Mouse (Mus musculus): Measurements from ENCODE around the gene Susd3. TPM values are rescaled to one million over a fixed set of nuclear protein-coding genes. Genes with fewer than 3 reads are reported as not detected.

Susd3 gene
- polyA plus RNA-seq, 1 experiment from 2014 or later: 1.2 TPM

DNA sequence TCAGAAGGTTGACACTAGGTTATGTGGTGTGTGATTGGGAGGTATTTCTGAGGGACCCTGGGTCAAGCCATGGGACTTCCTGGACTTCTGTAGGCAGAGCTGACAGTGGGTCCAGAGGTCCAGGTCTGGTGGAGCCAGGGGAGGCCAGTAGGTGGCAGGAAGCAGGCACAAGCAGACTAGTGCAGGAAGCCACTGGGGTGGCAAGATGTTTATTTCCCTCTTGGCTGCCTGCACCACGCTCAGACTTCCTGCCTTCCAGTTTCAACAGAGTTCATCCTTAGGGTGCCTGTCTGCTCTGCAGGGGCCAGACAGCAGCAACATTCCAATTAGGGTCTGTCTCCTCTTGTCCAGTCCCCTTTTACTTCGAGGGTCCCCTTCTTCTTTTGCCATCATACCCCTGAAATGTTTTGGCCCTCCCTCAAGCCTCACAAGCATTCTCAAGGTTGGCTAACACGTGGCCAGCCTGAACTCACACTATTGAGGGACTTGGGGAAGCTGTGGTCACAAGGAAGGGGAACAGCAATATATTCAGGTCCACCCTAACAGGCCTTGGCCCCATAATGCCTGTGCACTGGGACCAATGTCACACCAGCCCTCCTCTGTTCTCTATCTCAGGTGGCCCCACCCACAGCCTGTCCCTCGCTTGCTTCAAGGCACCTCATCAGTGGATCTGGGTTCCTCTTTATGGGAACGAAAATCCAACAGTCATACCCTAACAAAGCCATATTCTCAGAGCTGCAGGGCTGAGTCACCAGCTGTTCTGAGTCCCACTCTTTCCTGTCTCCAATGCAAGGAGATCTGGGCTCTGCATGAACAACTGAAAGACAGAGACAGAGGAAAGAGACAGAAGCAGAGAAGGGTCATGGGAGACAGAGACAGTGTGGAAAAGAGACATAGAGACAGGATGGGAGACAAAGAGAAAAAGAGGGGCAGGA lies 23.6 kb upstream of the Susd3 start:
- ATAC-seq (ENCODE audit: insufficient number of reproducible peaks, low FRiP score, low TSS enrichment, low read depth) (no peak), DNase-seq (ENCODE audit: low spot score) (no peak)
- Histone ChIP-seq H3K9ac (ENCODE audit: low read length) (no peak overlapping the region), H3K4me3 (ENCODE audit: low read depth, low read length) (no peak overlapping the region), H3K27ac (replicated peaks; ENCODE audit: low read depth, low read length) (no peak overlapping the region), H3K9me3 (ENCODE audit: control insufficient read depth, low read length) (no peaks in the 10 kb centered on the region), H3K4me1 (ENCODE audit: control insufficient read depth, insufficient read depth, low read length) (no peaks in the 10 kb centered on the region), H3K36me3 (ENCODE audit: control insufficient read depth, insufficient read depth, low read length) (no peaks in the 10 kb centered on the region), H3K27me3 (ENCODE audit: control insufficient read depth, insufficient read depth, low read length) (no peaks in the 10 kb centered on the region), H3K4me2 (ENCODE audit: low read depth, severe bottlenecking) (no peak overlapping the region)
- WGBS: 60% methylated on average over 5 of the region's 5 CpGs

DNA sequence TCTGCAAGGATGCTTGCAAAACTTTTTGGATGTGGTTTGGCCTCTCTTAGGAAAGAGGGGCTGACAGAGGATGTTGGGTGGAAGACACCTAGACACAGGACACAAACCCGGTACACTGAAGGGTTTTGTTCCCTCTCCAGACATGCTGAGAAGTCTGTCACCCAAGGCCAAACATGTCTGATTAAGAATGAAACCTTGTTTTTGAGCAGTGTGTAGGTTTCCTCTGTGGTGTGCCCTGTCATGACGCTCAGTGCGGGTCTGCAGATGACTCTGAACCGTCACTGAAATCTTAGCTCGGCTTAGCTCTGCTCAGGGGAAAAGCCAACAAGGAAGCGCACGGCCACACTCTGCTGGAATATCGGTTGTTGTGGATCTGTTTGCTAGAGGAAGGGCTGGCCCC lies 22.0 kb upstream of the Susd3 start:
- no peaks in the 10 kb centered on the region for H3K36me3 ChIP-seq (ENCODE audit: control insufficient read depth, insufficient read depth, low read length)
- no peak overlapping the region for H3K4me2 ChIP-seq (ENCODE audit: low read depth, severe bottlenecking)
- no peak overlapping the region for H3K27ac ChIP-seq (replicated peaks; ENCODE audit: low read depth, low read length)
- DNase-seq (ENCODE audit: low spot score) (no peak), ATAC-seq (ENCODE audit: insufficient number of reproducible peaks, low FRiP score, low TSS enrichment, low read depth) (no peak)
- H3K9me3 ChIP-seq (ENCODE audit: control insufficient read depth, low read length): no peaks in the 10 kb centered on the region
- no peak overlapping the region for H3K9ac ChIP-seq (ENCODE audit: low read length)
- no peak overlapping the region for H3K4me3 ChIP-seq (ENCODE audit: low read depth, low read length)
- WGBS: 89% methylated on average over 8 of the region's 8 CpGs
- no peaks in the 10 kb centered on the region for H3K4me1 ChIP-seq (ENCODE audit: control insufficient read depth, insufficient read depth, low read length)
- H3K27me3 ChIP-seq (ENCODE audit: control insufficient read depth, insufficient read depth, low read length): no peaks in the 10 kb centered on the region

DNA sequence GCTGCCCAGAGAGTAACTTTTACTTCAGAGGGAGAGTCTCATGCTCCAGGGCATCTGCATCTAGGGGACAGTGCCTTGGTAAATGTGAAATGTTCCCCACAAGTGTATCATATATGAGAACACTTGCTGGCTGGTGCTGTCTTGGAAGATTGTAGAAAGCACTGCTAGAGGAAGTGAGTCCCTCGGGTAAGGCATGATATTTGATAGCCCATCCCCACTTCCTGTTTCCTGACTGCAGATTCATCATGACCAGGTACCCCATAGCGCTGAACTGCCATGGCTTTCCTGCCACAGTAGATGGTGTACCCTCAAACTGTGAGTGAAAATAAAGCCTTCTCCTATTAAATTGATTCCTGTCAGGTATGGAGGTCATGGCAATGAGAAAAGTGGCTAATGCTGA lies 19.1 kb upstream of the Susd3 start:
- Histone ChIP-seq H3K4me1 (ENCODE audit: control insufficient read depth, insufficient read depth, low read length) (no peaks in the 10 kb centered on the region), H3K4me2 (ENCODE audit: low read depth, severe bottlenecking) (no peak overlapping the region), H3K9me3 (ENCODE audit: control insufficient read depth, low read length) (no peaks in the 10 kb centered on the region), H3K36me3 (ENCODE audit: control insufficient read depth, insufficient read depth, low read length) (no peaks in the 10 kb centered on the region), H3K9ac (ENCODE audit: low read length) (no peak overlapping the region), H3K27me3 (ENCODE audit: control insufficient read depth, insufficient read depth, low read length) (no peaks in the 10 kb centered on the region), H3K27ac (replicated peaks; ENCODE audit: low read depth, low read length) (no peak overlapping the region), H3K4me3 (ENCODE audit: low read depth, low read length) (no peak overlapping the region)
- ATAC-seq (ENCODE audit: insufficient number of reproducible peaks, low FRiP score, low TSS enrichment, low read depth): no peak
- WGBS: 56% methylated on average over 2 of the region's 2 CpGs
- DNase-seq (ENCODE audit: low spot score): no peak

DNA sequence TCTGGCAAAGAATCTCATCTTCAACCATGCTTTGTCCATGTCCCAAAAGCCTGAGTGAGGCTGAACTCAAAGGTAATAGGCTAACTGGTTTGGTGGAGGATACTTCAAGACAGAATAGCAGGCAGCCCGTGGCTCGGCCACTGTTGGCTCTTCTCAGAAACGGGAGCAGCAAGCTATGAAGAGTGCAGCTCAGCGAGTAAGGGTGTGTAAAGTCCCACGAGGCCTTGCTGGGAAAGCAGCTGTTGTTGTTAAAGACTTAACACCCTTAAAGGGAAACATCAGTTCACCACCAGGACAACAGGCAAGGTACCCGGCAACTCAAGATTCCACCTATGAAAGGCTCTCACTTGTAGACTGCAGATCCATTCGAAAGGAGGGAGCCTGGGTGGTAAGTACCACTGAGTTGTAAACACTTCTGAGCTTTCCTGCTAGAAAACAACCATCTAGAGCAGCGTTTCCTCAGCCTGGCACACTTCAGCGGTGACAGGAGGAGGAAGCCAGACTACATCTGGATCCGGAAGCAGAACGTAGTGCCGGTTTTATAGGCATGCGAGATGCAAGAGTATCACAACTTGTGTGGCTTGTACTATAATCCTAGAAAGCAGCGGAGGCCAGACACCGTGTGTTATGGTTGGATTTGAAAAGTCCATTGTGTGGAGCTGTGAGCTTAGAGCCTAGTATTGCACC lies 11.7 kb upstream of the Susd3 start:
- Histone ChIP-seq H3K27ac (replicated peaks; ENCODE audit: low read depth, low read length) (no peak overlapping the region), H3K4me3 (ENCODE audit: low read depth, low read length) (no peak overlapping the region), H3K4me2 (ENCODE audit: low read depth, severe bottlenecking) (no peak overlapping the region), H3K27me3 (ENCODE audit: control insufficient read depth, insufficient read depth, low read length) (no peaks in the 10 kb centered on the region), H3K36me3 (ENCODE audit: control insufficient read depth, insufficient read depth, low read length) (no peaks in the 10 kb centered on the region), H3K9ac (ENCODE audit: low read length) (no peak overlapping the region), H3K9me3 (ENCODE audit: control insufficient read depth, low read length) (no peaks in the 10 kb centered on the region), H3K4me1 (ENCODE audit: control insufficient read depth, insufficient read depth, low read length) (no peaks in the 10 kb centered on the region)
- WGBS: 71% methylated on average over 15 of the region's 15 CpGs
- DNase-seq (ENCODE audit: low spot score): no peak
- ATAC-seq (ENCODE audit: insufficient number of reproducible peaks, low FRiP score, low TSS enrichment, low read depth): no peak

DNA sequence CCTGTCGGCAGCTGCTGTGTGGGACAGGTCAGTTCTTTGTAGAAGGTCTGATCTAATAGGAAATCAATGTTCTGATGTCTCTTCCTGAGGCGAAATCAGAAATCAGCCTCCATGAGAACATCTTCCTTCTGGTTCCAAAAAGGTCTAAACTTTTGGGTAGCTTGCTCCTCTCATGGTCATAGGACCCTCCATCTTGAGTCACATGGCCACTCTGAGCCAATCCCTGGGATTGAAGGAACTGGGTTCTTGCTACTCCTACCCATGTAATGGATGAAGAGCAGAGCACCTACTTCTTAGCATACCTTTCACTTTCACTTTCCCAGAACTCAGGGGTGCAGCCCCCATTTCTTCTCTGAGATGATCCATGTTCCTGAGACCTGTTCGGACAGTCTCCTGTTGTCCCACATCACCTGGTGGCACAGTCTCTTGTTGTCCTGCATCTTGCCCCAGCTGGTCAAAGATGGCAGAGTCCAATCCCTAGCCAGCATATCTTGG lies 9.4 kb upstream of the Susd3 start:
- WGBS: 70% methylated on average over 3 of the region's 3 CpGs
- ATAC-seq (ENCODE audit: insufficient number of reproducible peaks, low FRiP score, low TSS enrichment, low read depth) (no peak), DNase-seq (ENCODE audit: low spot score) (no peak)
- H3K4me3 ChIP-seq (ENCODE audit: low read depth, low read length): no peak overlapping the region
- H3K4me2 ChIP-seq (ENCODE audit: low read depth, severe bottlenecking): no peak overlapping the region
- no peak overlapping the region for H3K27ac ChIP-seq (replicated peaks; ENCODE audit: low read depth, low read length)
- no peaks in the 10 kb centered on the region for H3K27me3 ChIP-seq (ENCODE audit: control insufficient read depth, insufficient read depth, low read length)
- H3K36me3 ChIP-seq (ENCODE audit: control insufficient read depth, insufficient read depth, low read length): no peaks in the 10 kb centered on the region
- H3K9ac ChIP-seq (ENCODE audit: low read length): no peak overlapping the region
- H3K9me3 ChIP-seq (ENCODE audit: control insufficient read depth, low read length): no peaks in the 10 kb centered on the region
- H3K4me1 ChIP-seq (ENCODE audit: control insufficient read depth, insufficient read depth, low read length): no peaks in the 10 kb centered on the region

DNA sequence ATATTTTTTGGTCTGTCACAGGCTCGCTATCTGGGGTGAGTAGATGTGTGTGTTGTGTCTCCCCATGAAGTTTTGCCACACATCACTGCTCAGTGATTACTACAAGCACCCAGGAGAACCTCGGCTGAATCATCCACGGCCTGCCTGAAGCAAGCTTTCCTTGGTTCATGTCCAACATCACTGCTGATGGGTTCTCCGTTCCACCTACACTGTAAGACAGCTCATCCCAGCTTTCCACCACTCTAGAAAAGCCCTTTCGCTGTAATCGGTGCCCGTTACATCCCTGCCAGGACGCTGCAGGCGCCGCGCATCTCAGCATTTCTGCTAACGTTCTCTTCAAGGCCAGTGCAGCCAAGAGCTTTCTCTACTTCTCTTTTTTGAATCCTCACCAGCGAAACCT lies 4.2 kb upstream of the Susd3 start:
- H3K9ac ChIP-seq (ENCODE audit: low read length): no peak overlapping the region
- H3K4me2 ChIP-seq (ENCODE audit: low read depth, severe bottlenecking): no peak overlapping the region
- WGBS: 90% methylated on average over 13 of the region's 13 CpGs
- no peak for ATAC-seq (ENCODE audit: insufficient number of reproducible peaks, low FRiP score, low TSS enrichment, low read depth)
- no peaks in the 10 kb centered on the region for H3K9me3 ChIP-seq (ENCODE audit: control insufficient read depth, low read length)
- H3K27ac ChIP-seq (replicated peaks; ENCODE audit: low read depth, low read length): no peak overlapping the region
- no peaks in the 10 kb centered on the region for H3K36me3 ChIP-seq (ENCODE audit: control insufficient read depth, insufficient read depth, low read length)
- DNase-seq (ENCODE audit: low spot score): no peak
- peaks cover 10% of the 10 kb centered on the region for H3K27me3 ChIP-seq (ENCODE audit: control insufficient read depth, insufficient read depth, low read length)
- H3K4me3 ChIP-seq (ENCODE audit: low read depth, low read length): no peak overlapping the region
- H3K4me1 ChIP-seq (ENCODE audit: control insufficient read depth, insufficient read depth, low read length): 0 out of 2 replicates have a peak, but pooled peaks cover 2% of the 10 kb centered on the region

DNA sequence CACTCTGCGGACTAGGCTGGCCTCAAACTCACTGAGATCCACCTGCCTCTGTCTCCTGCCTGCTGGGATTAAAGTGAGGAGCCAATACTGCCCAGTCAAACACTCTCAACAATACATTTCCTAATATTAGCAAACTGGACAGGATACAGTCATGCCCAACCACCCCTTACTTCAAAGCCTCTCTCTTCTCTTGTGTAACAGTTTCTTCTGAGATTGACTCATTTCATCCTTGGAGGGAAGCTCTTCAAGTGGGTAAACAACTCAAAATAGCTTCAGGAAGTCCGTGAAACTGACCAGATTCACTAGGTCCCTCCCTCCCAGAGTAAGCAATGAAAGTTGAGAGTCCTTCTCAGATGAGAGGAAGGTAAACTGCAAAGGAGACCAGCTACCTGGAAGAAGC lies 3.6 kb upstream of the Susd3 start:
- DNase-seq (ENCODE audit: low spot score) (no peak), ATAC-seq (ENCODE audit: insufficient number of reproducible peaks, low FRiP score, low TSS enrichment, low read depth) (no peak)
- Histone ChIP-seq H3K9ac (ENCODE audit: low read length) (no peak overlapping the region), H3K27ac (replicated peaks; ENCODE audit: low read depth, low read length) (no peak overlapping the region), H3K36me3 (ENCODE audit: control insufficient read depth, insufficient read depth, low read length) (no peaks in the 10 kb centered on the region), H3K4me1 (ENCODE audit: control insufficient read depth, insufficient read depth, low read length) (0 out of 2 replicates have a peak, but pooled peaks cover 2% of the 10 kb centered on the region), H3K9me3 (ENCODE audit: control insufficient read depth, low read length) (no peaks in the 10 kb centered on the region), H3K27me3 (ENCODE audit: control insufficient read depth, insufficient read depth, low read length) (peaks cover 17% of the 10 kb centered on the region), H3K4me2 (ENCODE audit: low read depth, severe bottlenecking) (no peak overlapping the region), H3K4me3 (ENCODE audit: low read depth, low read length) (no peak overlapping the region)
- WGBS: 78% methylated on average over 2 of the region's 2 CpGs

DNA sequence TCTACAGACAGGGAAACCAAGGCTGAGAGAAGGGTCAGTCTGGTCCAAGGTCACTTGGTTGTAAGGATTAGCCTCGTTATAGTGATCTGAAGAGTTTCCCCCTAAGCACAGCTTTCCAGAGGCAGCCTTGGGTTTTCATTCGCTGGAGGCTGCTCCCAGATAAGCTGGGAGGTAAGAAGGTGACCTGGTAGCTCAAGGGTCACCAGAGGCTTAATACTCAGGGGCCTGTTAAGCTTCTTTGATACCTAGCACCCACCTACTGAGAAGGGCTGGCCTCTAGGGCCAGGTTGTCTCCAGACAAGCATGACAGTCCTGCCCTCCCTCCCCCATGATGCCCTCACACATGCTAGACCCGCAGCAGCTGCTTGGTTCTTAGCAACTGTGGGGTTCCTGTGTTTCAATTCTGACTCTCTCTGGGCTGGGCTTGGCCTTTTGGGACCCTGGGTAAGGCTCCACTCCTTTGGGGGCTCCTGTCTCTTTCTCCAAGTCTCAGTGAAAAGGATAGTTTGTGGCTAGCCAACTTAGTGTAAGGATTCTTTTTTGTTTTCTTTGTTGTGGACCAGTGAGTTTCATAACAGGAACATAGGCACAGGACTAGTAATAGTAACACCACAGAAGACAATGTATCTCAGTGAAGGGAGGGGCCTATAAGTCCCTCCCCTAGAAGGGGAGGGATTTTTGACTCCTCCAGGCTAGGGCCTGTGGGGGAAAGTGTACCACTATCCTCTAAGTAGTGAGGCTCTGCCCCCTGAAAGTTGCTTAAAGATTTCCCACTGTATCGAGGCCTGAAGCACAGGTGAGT lies 2.4 kb upstream of the Susd3 start:
- DNase-seq (ENCODE audit: low spot score): no peak
- no peaks in the 10 kb centered on the region for H3K9me3 ChIP-seq (ENCODE audit: control insufficient read depth, low read length)
- H3K4me1 ChIP-seq (ENCODE audit: control insufficient read depth, insufficient read depth, low read length): 0 out of 2 replicates have a peak, but pooled peaks cover 2% of the 10 kb centered on the region
- WGBS: 40% methylated on average over 4 of the region's 4 CpGs
- H3K4me3 ChIP-seq (ENCODE audit: low read depth, low read length): no peak overlapping the region
- ATAC-seq (ENCODE audit: insufficient number of reproducible peaks, low FRiP score, low TSS enrichment, low read depth): no peak
- H3K36me3 ChIP-seq (ENCODE audit: control insufficient read depth, insufficient read depth, low read length): no peaks in the 10 kb centered on the region
- no peak overlapping the region for H3K9ac ChIP-seq (ENCODE audit: low read length)
- peaks cover 23% of the 10 kb centered on the region for H3K27me3 ChIP-seq (ENCODE audit: control insufficient read depth, insufficient read depth, low read length)
- H3K4me2 ChIP-seq (ENCODE audit: low read depth, severe bottlenecking): no peak overlapping the region
- no peak overlapping the region for H3K27ac ChIP-seq (replicated peaks; ENCODE audit: low read depth, low read length)
